Mouse (Mus musculus): ENCODE measurements around the gene Snx8.

- TF ChIP-seq GATA1 (IDR thresholded peaks at IDR 0.05; ENCODE audit: low read length) (no peak), TAL1 (IDR thresholded peaks at IDR 0.05; ENCODE audit: low read length) (no peak)
Measured at GRCm38 (mm10) chr5:140333631-140334030, 55.4 kb downstream of the Snx8 start.

Measured in erythroblast, embryonic 14.5 days (primary cell).